Mouse (Mus musculus) hindbrain, embryonic 14.5 days (tissue): ENCODE measurements around the gene Gm45837. TPM values are rescaled to one million over a fixed set of nuclear protein-coding genes. Genes with fewer than 3 reads are reported as not detected.

Experiments
- ATAC-seq: fragments of 200-750 bp; cut with Nextera tagmentation; 2 replicates; pipeline ENCODE4 v1.8.0; 2017; ENCODE audit warnings: moderate number of reproducible peaks, mild to moderate bottlenecking, moderate TSS enrichment, moderate library complexity; ENCODE audit not compliant: low FRiP score
- DNase-seq: peaks from one replicate; pipeline ENCODE4 v3.0.0-alpha.2; 2015; ENCODE audit warnings: low spot score
- H3K27ac ChIP-seq: fragments of 300-500 bp; sonication (generic); 2 replicates; pipeline ENCODE4 v1.5.1; 2014; ENCODE audit warnings: mild to moderate bottlenecking, moderate library complexity
- H3K27me3 ChIP-seq: fragments of 300-500 bp; sonication (generic); 2 replicates; pipeline ENCODE4 v1.6.1; 2014; ENCODE audit warnings: mild to moderate bottlenecking, low read length, mixed read lengths; ENCODE audit not compliant: control insufficient read depth, insufficient read depth
- H3K36me3 ChIP-seq: fragments of 300-500 bp; sonication (generic); replicated peaks from 2 replicates; pipeline ENCODE4 v1.6.1; 2014; ENCODE audit not compliant: control insufficient read depth, insufficient read depth
- H3K4me1 ChIP-seq: fragments of 300-500 bp; sonication (generic); replicated peaks from 2 replicates; pipeline ENCODE4 v1.6.1; 2014; ENCODE audit warnings: antibody characterized with exemption, low read length, mixed read lengths; ENCODE audit not compliant: control insufficient read depth, insufficient read depth
- H3K4me2 ChIP-seq: fragments of 300-500 bp; sonication (generic); replicated peaks from 2 replicates; pipeline ENCODE4 v1.6.1; 2014; ENCODE audit warnings: mild to moderate bottlenecking, moderate library complexity
- H3K4me3 ChIP-seq: fragments of 300-500 bp; sonication (generic); replicated peaks from 2 replicates; pipeline ENCODE4 v1.5.1; 2014; ENCODE audit warnings: mild to moderate bottlenecking, low read length
- H3K9ac ChIP-seq: fragments of 300-500 bp; sonication (generic); 2 replicates; pipeline ENCODE4 v1.6.1; 2014
- H3K9me3 ChIP-seq: fragments of 300-500 bp; sonication (generic); 2 replicates; pipeline ENCODE4 v1.6.1; 2016; ENCODE audit warnings: low read length; ENCODE audit not compliant: control insufficient read depth
- WGBS: fragments of 180-500 bp; shearing (Covaris S2); extraction: QIAGEN DNeasy Blood & Tissue Kit; methylation state at CpG from one replicate; pipeline ENCODE4 v1.1.7; 2014; 5-methylcytosine and 5-hydroxymethylcytosine counted together
- polyA plus RNA-seq: library from polyadenylated mRNA; unstranded; fragments of >200 nt; fragmentation: Nextera tagmentation; extraction: Ambion mirVana; gene quantifications from 2 replicates; pipeline ENCODE4 v1.2.1, GENCODE M21; 2014

Gene Gm45837
- polyA plus RNA-seq, 1 experiment from 2014 or later: not detected

DNA sequence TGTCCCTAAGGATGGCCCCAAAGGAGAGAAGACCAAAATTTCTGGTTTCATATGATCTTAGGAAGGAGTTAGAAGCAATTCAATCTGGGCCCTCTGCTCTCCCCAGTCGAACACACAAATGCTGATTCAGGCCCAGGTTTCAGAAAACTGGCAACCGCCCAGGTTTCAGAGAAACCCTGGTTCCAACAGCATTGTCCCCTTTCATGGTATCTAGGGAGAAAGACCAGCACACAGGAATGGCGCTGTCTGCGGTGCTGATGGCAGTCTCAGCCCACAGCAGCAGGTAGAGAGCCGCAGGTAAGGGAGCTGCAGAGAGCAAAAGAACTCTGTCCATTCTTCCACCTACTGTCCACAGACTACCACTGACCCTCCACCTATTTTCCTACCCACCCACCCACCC, 66.5 kb downstream of the Gm45837 start:
- Histone ChIP-seq H3K9ac (no peak overlapping the region), H3K9me3 (no peaks in the 10 kb centered on the region), H3K4me1 (0 out of 2 replicates have a peak, but pooled peaks cover 3% of the 10 kb centered on the region), H3K27me3 (no peaks in the 10 kb centered on the region), H3K4me3 (no peak overlapping the region), H3K27ac (no peak overlapping the region; the same call in 1 of the 2 replicates), H3K4me2 (no peak overlapping the region), H3K36me3 (no peaks in the 10 kb centered on the region)
- ATAC-seq: no peak
- 46% methylated on average over 5 of the region's 5 CpGs for WGBS
- DNase-seq: no peak

DNA sequence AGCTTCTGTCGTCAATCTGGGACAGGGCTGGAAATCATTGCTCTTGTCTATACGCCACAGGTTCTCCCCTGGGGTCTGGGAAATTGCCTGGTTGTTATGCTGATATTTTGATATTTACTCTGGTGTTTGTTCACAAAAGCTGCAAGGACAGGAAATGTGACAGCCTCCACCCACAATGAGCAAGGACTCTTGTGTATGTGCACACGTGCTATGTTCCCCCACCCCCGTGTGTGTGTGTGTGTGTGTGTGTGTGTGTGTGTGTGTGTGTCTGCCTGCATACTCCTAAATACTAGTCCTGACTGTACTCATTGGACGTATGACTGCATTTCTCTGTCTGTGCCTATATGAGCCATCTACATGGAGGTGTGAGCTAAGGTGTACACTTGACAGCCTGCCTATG, 67.4 kb downstream of the Gm45837 start:
- 77% methylated on average over 5 of the region's 5 CpGs for WGBS
- DNase-seq: no peak
- 0 out of 2 replicates have a peak, but pooled peaks cover 3% of the 10 kb centered on the region for H3K4me1 ChIP-seq

DNA sequence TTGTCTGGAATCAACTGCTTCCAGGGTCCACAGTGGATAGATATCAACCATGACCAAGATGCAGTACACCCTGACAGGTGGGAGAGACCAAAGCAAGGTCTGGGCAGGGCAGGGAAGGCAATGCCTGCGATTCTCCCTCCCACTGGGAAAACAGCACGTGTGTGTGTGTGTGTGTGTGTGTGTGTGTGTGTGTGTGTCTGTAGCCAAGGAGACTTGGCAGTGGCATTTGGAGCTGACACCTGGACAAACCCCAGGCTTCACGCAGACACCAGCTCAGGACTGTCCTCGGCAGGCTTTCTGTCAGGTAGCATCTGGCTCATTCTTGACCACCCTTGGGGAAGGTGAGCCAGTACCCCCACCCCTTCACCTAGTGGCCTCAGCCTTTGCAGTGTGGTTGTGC, 69.2 kb downstream of the Gm45837 start:
- no peaks in the 10 kb centered on the region for H3K9me3 ChIP-seq
- no peak overlapping the region for H3K9ac ChIP-seq
- H3K4me1 ChIP-seq: 0 out of 2 replicates have a peak, but pooled peaks cover 3% of the 10 kb centered on the region
- no peaks in the 10 kb centered on the region for H3K27me3 ChIP-seq
- H3K27ac ChIP-seq: no peak overlapping the region
- WGBS: 85% methylated on average over 4 of the region's 4 CpGs
- H3K4me3 ChIP-seq: no peak overlapping the region
- no peak overlapping the region for H3K4me2 ChIP-seq
- DNase-seq (no peak), ATAC-seq (no peak)
- H3K36me3 ChIP-seq: no peaks in the 10 kb centered on the region

More for the DNA sequence above, 67.4 kb downstream of the Gm45837 start:
- H3K27me3 ChIP-seq: no peaks in the 10 kb centered on the region
- ATAC-seq: 0 out of 2 replicates have a peak, but pooled peaks have one; percentile 15
- H3K36me3 ChIP-seq: no peaks in the 10 kb centered on the region
- H3K27ac ChIP-seq: no peak overlapping the region
- H3K4me3 ChIP-seq: no peak overlapping the region
- no peak overlapping the region for H3K4me2 ChIP-seq
- H3K9ac ChIP-seq: no peak overlapping the region
- no peaks in the 10 kb centered on the region for H3K9me3 ChIP-seq

DNA sequence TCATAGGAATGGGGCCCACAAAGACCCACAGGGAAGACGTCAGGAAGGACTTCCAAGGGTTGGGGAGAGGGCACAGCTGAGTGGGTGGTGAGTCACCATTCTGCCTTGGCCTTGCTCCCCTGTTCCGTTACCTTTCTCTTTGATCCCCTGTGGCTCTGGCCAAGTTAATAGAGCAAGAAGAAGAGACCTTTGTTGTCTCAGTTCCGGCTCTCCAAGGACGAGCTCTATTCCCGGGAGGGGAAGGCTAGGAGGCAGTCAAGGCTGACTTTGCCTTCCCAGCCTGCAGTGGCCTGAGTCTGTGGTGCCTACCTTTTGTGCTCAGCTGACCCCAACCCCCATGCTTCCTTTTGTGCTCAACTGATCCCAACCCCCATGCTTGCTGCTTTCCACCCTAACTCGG, 70.0 kb downstream of the Gm45837 start:
- no peak overlapping the region for H3K4me3 ChIP-seq
- H3K9ac ChIP-seq: no peak overlapping the region
- H3K4me2 ChIP-seq: no peak overlapping the region
- 54% methylated on average over 6 of the region's 6 CpGs for WGBS
- H3K9me3 ChIP-seq: no peaks in the 10 kb centered on the region
- no peaks in the 10 kb centered on the region for H3K36me3 ChIP-seq
- ATAC-seq (no peak), DNase-seq (no peak)
- no peak overlapping the region for H3K27ac ChIP-seq
- 0 out of 2 replicates have a peak, but pooled peaks cover 3% of the 10 kb centered on the region for H3K4me1 ChIP-seq
- no peaks in the 10 kb centered on the region for H3K27me3 ChIP-seq

GRCm38 (mm10) chr7:101481872-101482498, 71.3 kb downstream of the Gm45837 start:
- ATAC-seq: peak; percentile 56; the same call in 1 of the 2 replicates
- H3K27ac ChIP-seq: no peak overlapping the region
- WGBS: 51% methylated on average over 8 of the region's 8 CpGs

GRCm38 (mm10) chr7:101482499-101483081, 71.9 kb downstream of the Gm45837 start:
- Histone ChIP-seq H3K4me2 (no peak overlapping the region), H3K36me3 (no peaks in the 10 kb centered on the region), H3K4me1 (no peaks in the 10 kb centered on the region), H3K9me3 (no peaks in the 10 kb centered on the region), H3K9ac (no peak overlapping the region), H3K27me3 (no peaks in the 10 kb centered on the region), H3K27ac (no peak overlapping the region), H3K4me3 (no peak overlapping the region)
- ATAC-seq: peak; percentile 31; the same call in 1 of the 2 replicates
- DNase-seq: no peak
- WGBS: 70% methylated on average over 9 of the region's 9 CpGs

More at GRCm38 (mm10) chr7:101481872-101482498, 71.3 kb downstream of the Gm45837 start:
- Histone ChIP-seq H3K36me3 (no peaks in the 10 kb centered on the region), H3K4me1 (no peaks in the 10 kb centered on the region), H3K9me3 (no peaks in the 10 kb centered on the region), H3K4me3 (no peak overlapping the region), H3K27me3 (no peaks in the 10 kb centered on the region), H3K9ac (no peak overlapping the region), H3K4me2 (no peak overlapping the region)
- DNase-seq: no peak

- 76% methylated on average over 9 of the region's 9 CpGs for WGBS
- Histone ChIP-seq H3K4me2 (no peak overlapping the region), H3K27me3 (no peaks in the 10 kb centered on the region), H3K9me3 (no peaks in the 10 kb centered on the region), H3K4me3 (no peak overlapping the region), H3K9ac (no peak overlapping the region), H3K27ac (no peak overlapping the region), H3K4me1 (no peaks in the 10 kb centered on the region), H3K36me3 (no peaks in the 10 kb centered on the region)
- ATAC-seq: no peak
- no peak for DNase-seq
Measured at GRCm38 (mm10) chr7:101483498-101484115, 72.9 kb downstream of the Gm45837 start.

GRCm38 (mm10) chr7:101487102-101487501, 76.4 kb downstream of the Gm45837 start:
- ATAC-seq: no peak
- Histone ChIP-seq H3K9ac (no peak overlapping the region), H3K27me3 (no peaks in the 10 kb centered on the region), H3K4me3 (no peak overlapping the region), H3K36me3 (no peaks in the 10 kb centered on the region), H3K4me2 (no peak overlapping the region), H3K9me3 (0 out of 2 replicates have a peak, but pooled peaks cover 4% of the 10 kb centered on the region), H3K4me1 (no peaks in the 10 kb centered on the region), H3K27ac (no peak overlapping the region)
- WGBS: 82% methylated on average over 5 of the region's 5 CpGs
- no peak for DNase-seq

GRCm38 (mm10) chr7:101490952-101491351, 80.3 kb downstream of the Gm45837 start:
- Histone ChIP-seq H3K4me3 (no peak overlapping the region), H3K9ac (no peak overlapping the region), H3K27ac (no peak overlapping the region), H3K9me3 (0 out of 2 replicates have a peak, but pooled peaks cover 4% of the 10 kb centered on the region), H3K4me1 (no peaks in the 10 kb centered on the region), H3K4me2 (no peak overlapping the region), H3K27me3 (no peaks in the 10 kb centered on the region), H3K36me3 (no peaks in the 10 kb centered on the region)
- no peak for DNase-seq
- 51% methylated on average over 4 of the region's 4 CpGs for WGBS
- no peak for ATAC-seq
